Mouse (Mus musculus) neural tube, embryonic 15.5 days (tissue): ENCODE data around the gene Lnx1. TPM values are rescaled to one million over a fixed set of nuclear protein-coding genes. Genes with fewer than 3 reads are reported as not detected.

ENCODE experiments used
- ATAC-seq: fragments of 200-750 bp; cut with Nextera tagmentation; 2 replicates; pipeline ENCODE4 v1.8.0; 2017; ENCODE audit warnings: mild to moderate bottlenecking, moderate TSS enrichment, moderate library complexity; ENCODE audit not compliant: low FRiP score
- H3K27ac ChIP-seq: fragments of 300-500 bp; sonication (generic); replicated peaks from 2 replicates; pipeline ENCODE4 v1.5.1; 2015; ENCODE audit warnings: mild to moderate bottlenecking, inconsistent platforms
- H3K27me3 ChIP-seq: fragments of 300-500 bp; sonication (generic); replicated peaks from 2 replicates; pipeline ENCODE4 v1.6.1; 2015; ENCODE audit warnings: inconsistent platforms
- H3K36me3 ChIP-seq: fragments of 300-500 bp; sonication (generic); 2 replicates; pipeline ENCODE4 v1.6.1; 2015; ENCODE audit warnings: inconsistent platforms
- H3K4me1 ChIP-seq: fragments of 300-500 bp; sonication (generic); 2 replicates; pipeline ENCODE4 v1.6.1; 2015; ENCODE audit warnings: inconsistent platforms
- H3K4me2 ChIP-seq: fragments of 300-500 bp; sonication (generic); 2 replicates; pipeline ENCODE4 v1.6.1; 2015; ENCODE audit warnings: inconsistent platforms, mild to moderate bottlenecking, moderate library complexity
- H3K4me3 ChIP-seq: fragments of 300-500 bp; sonication (generic); replicated peaks from 2 replicates; pipeline ENCODE4 v1.5.1; 2015; ENCODE audit warnings: mild to moderate bottlenecking, inconsistent platforms
- H3K9ac ChIP-seq: fragments of 300-500 bp; sonication (generic); replicated peaks from 2 replicates; pipeline ENCODE4 v1.6.1; 2015; ENCODE audit warnings: mild to moderate bottlenecking, inconsistent platforms
- H3K9me3 ChIP-seq: fragments of 300-500 bp; sonication (generic); replicated peaks from 2 replicates; pipeline ENCODE4 v1.6.1; 2016; ENCODE audit warnings: inconsistent platforms
- WGBS: fragments of 180-500 bp; shearing (Covaris S2); methylation state at CpG from one replicate; pipeline ENCODE4 v1.1.7; 2015; ENCODE audit warnings: mixed read lengths; 5-methylcytosine and 5-hydroxymethylcytosine counted together
- polyA plus RNA-seq: library from polyadenylated mRNA; unstranded; fragments of >200 nt; fragmentation: Nextera tagmentation; extraction: Ambion mirVana; gene quantifications from 2 replicates; pipeline ENCODE4 v1.2.1, GENCODE M21; 2015

The Lnx1 gene
- polyA plus RNA-seq, 1 experiment from 2014 or later, result 13.8 TPM

GRCm38 (mm10) chr5:74725541-74725940 lies 22.8 kb upstream of the Lnx1 start:
- no peak overlapping the region for H3K27ac ChIP-seq
- no peaks in the 10 kb centered on the region for H3K36me3 ChIP-seq
- no peaks in the 10 kb centered on the region for H3K9me3 ChIP-seq
- no peak overlapping the region for H3K4me2 ChIP-seq
- no peak for ATAC-seq
- H3K9ac ChIP-seq, result no peak overlapping the region
- WGBS, result 78% methylated on average over 4 of the region's 4 CpGs
- H3K27me3 ChIP-seq, result no peaks in the 10 kb centered on the region; the same call in none of the 2 replicates
- no peak overlapping the region for H3K4me3 ChIP-seq
- peaks cover 10% of the 10 kb centered on the region; the same call in 1 of the 2 replicates for H3K4me1 ChIP-seq

GRCm38 (mm10) chr5:74721816-74722215 lies 19.1 kb upstream of the Lnx1 start:
- no peaks in the 10 kb centered on the region; the same call in 1 of the 2 replicates for H3K27me3 ChIP-seq
- H3K9ac ChIP-seq, result no peak overlapping the region
- 0 out of 2 replicates have a peak overlapping the region, but pooled peaks have one; percentile 33 for H3K27ac ChIP-seq
- H3K4me3 ChIP-seq, result no peak overlapping the region
- ATAC-seq, result no peak
- H3K36me3 ChIP-seq, result no peaks in the 10 kb centered on the region
- H3K4me1 ChIP-seq, result peaks cover 7% of the 10 kb centered on the region; the same call in 1 of the 2 replicates
- H3K4me2 ChIP-seq, result no peak overlapping the region
- 64% methylated on average over 3 of the region's 3 CpGs for WGBS
- H3K9me3 ChIP-seq, result no peaks in the 10 kb centered on the region

DNA sequence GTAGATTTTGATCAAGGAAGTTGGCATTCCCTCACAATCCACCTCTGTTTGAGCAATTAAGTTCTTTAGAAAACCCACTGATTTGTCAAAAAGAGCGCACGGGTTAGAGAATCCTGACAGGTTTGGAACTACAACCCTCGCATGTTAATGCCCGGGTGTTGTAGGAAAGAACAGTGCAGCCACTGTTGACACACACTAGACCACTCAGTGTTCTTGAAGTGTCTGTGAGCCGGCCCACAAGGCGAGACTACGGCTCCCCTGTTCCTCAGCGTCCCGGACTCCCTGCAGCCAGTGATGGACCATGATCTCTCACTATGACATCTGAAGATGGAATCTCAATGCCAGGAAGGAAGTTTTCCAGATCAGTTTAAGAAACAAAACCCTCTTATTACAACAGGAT lies 17.9 kb upstream of the Lnx1 start:
- Histone ChIP-seq H3K4me3 (no peak overlapping the region), H3K4me2 (no peak overlapping the region), H3K36me3 (no peaks in the 10 kb centered on the region), H3K27me3 (no peaks in the 10 kb centered on the region), H3K27ac (no peak overlapping the region), H3K4me1 (peaks cover 7% of the 10 kb centered on the region; the same call in 1 of the 2 replicates), H3K9me3 (no peaks in the 10 kb centered on the region), H3K9ac (no peak overlapping the region)
- ATAC-seq, result no peak
- 55% methylated on average over 9 of the region's 9 CpGs for WGBS

GRCm38 (mm10) chr5:74716165-74716564 lies 13.5 kb upstream of the Lnx1 start:
- 0 out of 2 replicates have a peak, but pooled peaks cover 2% of the 10 kb centered on the region for H3K4me1 ChIP-seq
- 10% methylated on average over 7 of the region's 7 CpGs for WGBS
- H3K9me3 ChIP-seq, result no peaks in the 10 kb centered on the region
- ATAC-seq, result no peak
- no peak overlapping the region for H3K9ac ChIP-seq
- H3K27ac ChIP-seq, result no peak overlapping the region
- no peak overlapping the region for H3K4me3 ChIP-seq
- no peaks in the 10 kb centered on the region for H3K27me3 ChIP-seq
- no peaks in the 10 kb centered on the region for H3K36me3 ChIP-seq
- H3K4me2 ChIP-seq, result no peak overlapping the region

DNA sequence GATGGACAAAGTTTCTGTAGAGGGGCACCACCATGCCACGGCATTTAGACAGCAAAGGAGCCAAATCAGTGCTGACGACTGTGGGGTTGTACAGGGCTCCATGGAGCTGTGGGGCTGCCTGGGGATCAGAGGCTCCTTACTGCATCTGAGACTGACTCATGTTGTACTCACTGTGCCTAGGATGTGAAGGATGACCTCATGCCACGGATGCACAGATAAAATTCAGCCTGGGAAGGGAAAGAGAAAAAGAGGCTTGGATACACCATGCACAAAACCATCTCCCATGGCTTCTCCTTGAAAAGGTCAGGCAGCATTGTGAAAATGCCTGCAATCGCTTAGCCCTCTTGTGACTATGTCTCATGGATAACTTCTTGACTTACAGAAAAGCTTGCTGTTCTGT lies 10.1 kb upstream of the Lnx1 start:
- no peak overlapping the region for H3K4me2 ChIP-seq
- no peaks in the 10 kb centered on the region for H3K9me3 ChIP-seq
- no peak overlapping the region for H3K9ac ChIP-seq
- ATAC-seq, result no peak
- no peaks in the 10 kb centered on the region for H3K4me1 ChIP-seq
- no peak overlapping the region for H3K27ac ChIP-seq
- H3K4me3 ChIP-seq, result no peak overlapping the region
- H3K27me3 ChIP-seq, result no peaks in the 10 kb centered on the region; the same call in 1 of the 2 replicates
- no peaks in the 10 kb centered on the region for H3K36me3 ChIP-seq
- WGBS, result 82% methylated on average over 4 of the region's 4 CpGs

DNA sequence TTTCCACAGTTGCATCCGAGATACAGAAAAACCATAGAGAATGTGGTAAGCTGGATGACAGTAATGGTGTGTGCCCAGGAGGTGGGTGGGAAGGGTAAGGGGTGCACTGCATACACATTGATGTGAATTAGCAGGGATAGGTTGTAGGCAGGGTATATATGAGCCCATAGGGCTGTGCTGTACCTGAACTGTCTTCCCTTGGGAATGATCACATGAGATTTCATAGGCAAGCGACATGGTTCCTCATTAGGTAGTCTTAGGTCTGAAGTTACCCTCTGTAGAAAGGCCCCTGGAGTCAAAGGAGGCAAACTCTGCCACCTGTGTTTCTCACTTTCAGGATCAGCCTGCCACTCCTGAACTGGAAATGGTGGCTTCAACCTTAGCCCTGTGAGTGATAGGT lies 9.3 kb upstream of the Lnx1 start:
- H3K27me3 ChIP-seq, result no peaks in the 10 kb centered on the region; the same call in 1 of the 2 replicates
- no peaks in the 10 kb centered on the region for H3K9me3 ChIP-seq
- no peaks in the 10 kb centered on the region for H3K4me1 ChIP-seq
- no peak for ATAC-seq
- H3K36me3 ChIP-seq, result no peaks in the 10 kb centered on the region
- H3K4me2 ChIP-seq, result no peak overlapping the region
- no peak overlapping the region for H3K9ac ChIP-seq
- H3K27ac ChIP-seq, result no peak overlapping the region
- 91% methylated on average over 2 of the region's 2 CpGs for WGBS
- H3K4me3 ChIP-seq, result no peak overlapping the region

GRCm38 (mm10) chr5:74711056-74711455 lies 8.3 kb upstream of the Lnx1 start:
- 74% methylated on average over 1 of the region's 1 CpGs for WGBS
- H3K4me2 ChIP-seq, result no peak overlapping the region
- H3K27me3 ChIP-seq, result no peaks in the 10 kb centered on the region; the same call in 1 of the 2 replicates
- no peaks in the 10 kb centered on the region for H3K9me3 ChIP-seq
- no peaks in the 10 kb centered on the region for H3K4me1 ChIP-seq
- H3K4me3 ChIP-seq, result no peak overlapping the region
- no peak for ATAC-seq
- no peaks in the 10 kb centered on the region for H3K36me3 ChIP-seq
- no peak overlapping the region for H3K27ac ChIP-seq
- H3K9ac ChIP-seq, result no peak overlapping the region

- no peak overlapping the region for H3K27ac ChIP-seq
- no peak overlapping the region for H3K4me3 ChIP-seq
- no peaks in the 10 kb centered on the region for H3K36me3 ChIP-seq
- H3K9me3 ChIP-seq, result no peaks in the 10 kb centered on the region
- H3K4me2 ChIP-seq, result no peak overlapping the region
- H3K9ac ChIP-seq, result no peak overlapping the region
- 91% methylated on average over 4 of the region's 4 CpGs for WGBS
- ATAC-seq, result no peak
- no peaks in the 10 kb centered on the region; the same call in 1 of the 2 replicates for H3K27me3 ChIP-seq
- H3K4me1 ChIP-seq, result no peaks in the 10 kb centered on the region
These were observed 7.5 kb upstream of the Lnx1 start for GRCm38 (mm10) chr5:74710181-74710580.

DNA sequence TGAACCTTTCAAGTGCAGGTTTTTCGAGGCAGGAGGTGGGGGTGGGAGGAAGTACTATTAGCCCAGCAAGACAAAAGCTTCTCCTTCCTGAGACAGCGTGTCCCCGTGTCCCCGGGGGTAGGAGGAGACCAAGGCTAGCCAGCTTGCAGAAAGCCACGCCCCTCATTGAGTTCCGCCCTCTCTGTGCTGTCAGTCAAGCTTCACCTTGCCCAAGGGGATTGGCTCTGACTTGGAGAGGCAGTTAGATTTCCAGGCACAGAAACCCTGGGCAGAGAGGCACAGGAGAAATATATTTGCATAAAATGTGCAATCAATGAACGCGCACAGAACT lies 1.7 kb upstream of the Lnx1 start:
- ATAC-seq, result peak; percentile 93
- under 1% methylated on average over 8 of the region's 8 CpGs for WGBS
- Histone ChIP-seq H3K27ac (no peak overlapping the region), H3K36me3 (no peaks in the 10 kb centered on the region), H3K4me1 (peaks cover 11% of the 10 kb centered on the region), H3K9me3 (no peaks in the 10 kb centered on the region), H3K4me2 (peak overlapping the region; percentile 67), H3K9ac (peak overlapping the region; percentile 34; the same call in 1 of the 2 replicates), H3K27me3 (no peaks in the 10 kb centered on the region; the same call in 1 of the 2 replicates), H3K4me3 (peak overlapping the region; percentile 42)

- H3K27me3 ChIP-seq, result no peaks in the 10 kb centered on the region; the same call in 1 of the 2 replicates
- 15% methylated on average over 17 of the region's 17 CpGs for WGBS
- H3K4me1 ChIP-seq, result peaks cover 11% of the 10 kb centered on the region
- ATAC-seq, result peak; percentile 86; the same call in 1 of the 2 replicates
- no peak overlapping the region for H3K27ac ChIP-seq
- H3K4me2 ChIP-seq, result peak overlapping the region; percentile 67
- no peaks in the 10 kb centered on the region for H3K36me3 ChIP-seq
- H3K9me3 ChIP-seq, result no peaks in the 10 kb centered on the region
- peak overlapping the region; percentile 42 for H3K4me3 ChIP-seq
- H3K9ac ChIP-seq, result peak overlapping the region; percentile 34; the same call in 1 of the 2 replicates
These were observed 1.2 kb upstream of the Lnx1 start for GRCm38 (mm10) chr5:74703741-74704459.

GRCm38 (mm10) chr5:74700918-74701317 lies 1.8 kb downstream of the Lnx1 start:
- H3K9ac ChIP-seq, result no peak overlapping the region
- H3K4me2 ChIP-seq, result no peak overlapping the region
- peaks cover 11% of the 10 kb centered on the region for H3K4me1 ChIP-seq
- no peaks in the 10 kb centered on the region for H3K36me3 ChIP-seq
- no peak overlapping the region for H3K4me3 ChIP-seq
- H3K27me3 ChIP-seq, result no peaks in the 10 kb centered on the region
- ATAC-seq, result no peak
- no peaks in the 10 kb centered on the region for H3K9me3 ChIP-seq
- no peak overlapping the region for H3K27ac ChIP-seq
- 79% methylated on average over 2 of the region's 2 CpGs for WGBS

DNA sequence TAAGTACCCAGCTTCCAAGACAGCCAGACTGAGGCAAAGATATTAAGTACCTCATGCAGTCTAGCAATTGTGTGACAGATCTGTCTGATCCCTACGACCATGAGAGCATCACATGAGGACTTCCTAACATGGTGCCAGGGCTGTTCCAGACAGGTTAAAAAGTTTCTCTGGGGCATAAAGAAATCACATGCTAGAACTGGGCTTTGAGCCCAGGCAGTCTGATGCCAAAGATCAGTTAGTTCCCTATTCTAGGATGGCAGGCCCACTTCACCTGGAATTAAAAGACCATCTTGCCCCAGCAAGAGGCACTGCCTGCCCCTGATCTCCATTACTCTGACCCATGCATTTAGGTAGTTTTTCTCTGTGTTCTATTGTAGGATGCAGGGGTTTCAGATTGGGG lies 3.0 kb downstream of the Lnx1 start:
- H3K4me1 ChIP-seq, result peaks cover 7% of the 10 kb centered on the region
- H3K36me3 ChIP-seq, result no peaks in the 10 kb centered on the region
- H3K9me3 ChIP-seq, result no peaks in the 10 kb centered on the region
- WGBS, result 89% methylated on average over 1 of the region's 1 CpGs
- H3K4me3 ChIP-seq, result no peak overlapping the region
- H3K4me2 ChIP-seq, result no peak overlapping the region
- H3K27ac ChIP-seq, result no peak overlapping the region
- H3K9ac ChIP-seq, result no peak overlapping the region
- H3K27me3 ChIP-seq, result no peaks in the 10 kb centered on the region
- ATAC-seq, result no peak
